Mouse (Mus musculus): ENCODE measurements around the gene Gba2. TPM values are rescaled to one million over a fixed set of nuclear protein-coding genes. Genes with fewer than 3 reads are reported as not detected.

The Gba2 gene
- polyA plus RNA-seq, 1 experiment from 2014 or later: 8.4 TPM

GRCm38 (mm10) chr4:43535628-43536027 lies 43.0 kb downstream of the Gba2 start:
- no peak overlapping the region for H3K4me2 ChIP-seq (ENCODE audit: low read depth, low read length)
- H3K36me3 ChIP-seq (replicated peaks; ENCODE audit: insufficient read depth, low read length): peaks cover 97% of the 10 kb centered on the region
- no peaks in the 10 kb centered on the region for H3K27me3 ChIP-seq (ENCODE audit: insufficient read depth, low read length)
- H3K9ac ChIP-seq (replicated peaks): no peak overlapping the region
- TF ChIP-seq CTCF (IDR thresholded peaks at IDR 0.05; ENCODE audit: low read depth) (no peak), EP300 (IDR thresholded peaks at IDR 0.05; ENCODE audit: low read depth) (no peak)
- H3K27ac ChIP-seq (ENCODE audit: low read depth): no peak overlapping the region
- H3K9me3 ChIP-seq (ENCODE audit: low read length): no peaks in the 10 kb centered on the region
- H3K4me3 ChIP-seq (ENCODE audit: low read depth, low read length): no peak overlapping the region
- no peak for DNase-seq
- H3K4me1 ChIP-seq (ENCODE audit: insufficient read depth): no peaks in the 10 kb centered on the region
- no peak for ATAC-seq
- WGBS (ENCODE audit: insufficient replicate concordance): 97% methylated on average over 8 of the region's 8 CpGs

- H3K36me3 ChIP-seq (replicated peaks; ENCODE audit: insufficient read depth, low read length): peaks cover 78% of the 10 kb centered on the region
- WGBS (ENCODE audit: insufficient replicate concordance): 75% methylated on average over 9 of the region's 9 CpGs
- TF ChIP-seq EP300 (IDR thresholded peaks at IDR 0.05; ENCODE audit: low read depth): no peak
- no peak for TF ChIP-seq CTCF (IDR thresholded peaks at IDR 0.05; ENCODE audit: low read depth)
Measured at GRCm38 (mm10) chr4:43533270-43533669, 45.4 kb downstream of the Gba2 start.

GRCm38 (mm10) chr4:43530581-43530980 lies 48.1 kb downstream of the Gba2 start:
- TF ChIP-seq CTCF (IDR thresholded peaks at IDR 0.05; ENCODE audit: low read depth) (peak; percentile 89), EP300 (IDR thresholded peaks at IDR 0.05; ENCODE audit: low read depth) (no peak)
- no peaks in the 10 kb centered on the region; the same call in 1 of the 2 replicates for H3K27me3 ChIP-seq (ENCODE audit: insufficient read depth, low read length)
- H3K27ac ChIP-seq (ENCODE audit: low read depth): no peak overlapping the region
- DNase-seq (peak; percentile 87), ATAC-seq (peak; percentile 36; the same call in 1 of the 2 replicates)
- no peak overlapping the region for H3K4me3 ChIP-seq (ENCODE audit: low read depth, low read length)
- no peak overlapping the region for H3K4me2 ChIP-seq (ENCODE audit: low read depth, low read length)
- H3K36me3 ChIP-seq (replicated peaks; ENCODE audit: insufficient read depth, low read length): peaks cover 52% of the 10 kb centered on the region
- H3K9ac ChIP-seq (replicated peaks): no peak overlapping the region
- no peaks in the 10 kb centered on the region for H3K4me1 ChIP-seq (ENCODE audit: insufficient read depth)
- WGBS (ENCODE audit: insufficient replicate concordance): 24% methylated on average over 7 of the region's 7 CpGs
- no peaks in the 10 kb centered on the region for H3K9me3 ChIP-seq (ENCODE audit: low read length)

More at GRCm38 (mm10) chr4:43533270-43533669, 45.4 kb downstream of the Gba2 start:
- no peak overlapping the region for H3K4me2 ChIP-seq (ENCODE audit: low read depth, low read length)
- ATAC-seq: no peak
- no peak overlapping the region for H3K4me3 ChIP-seq (ENCODE audit: low read depth, low read length)
- no peak overlapping the region for H3K9ac ChIP-seq (replicated peaks)
- no peaks in the 10 kb centered on the region for H3K27me3 ChIP-seq (ENCODE audit: insufficient read depth, low read length)
- DNase-seq: no peak
- H3K27ac ChIP-seq (ENCODE audit: low read depth): no peak overlapping the region
- no peaks in the 10 kb centered on the region for H3K9me3 ChIP-seq (ENCODE audit: low read length)
- H3K4me1 ChIP-seq (ENCODE audit: insufficient read depth): no peaks in the 10 kb centered on the region

- H3K27ac ChIP-seq (ENCODE audit: low read depth): no peak overlapping the region
- no peak for DNase-seq
- no peak for ATAC-seq
Measured at GRCm38 (mm10) chr4:43530081-43530501, 48.6 kb downstream of the Gba2 start.

GRCm38 (mm10) chr4:43528487-43528886 lies 50.2 kb downstream of the Gba2 start:
- no peak overlapping the region for H3K9ac ChIP-seq (replicated peaks)
- H3K4me2 ChIP-seq (ENCODE audit: low read depth, low read length): no peak overlapping the region
- peaks cover 33% of the 10 kb centered on the region for H3K36me3 ChIP-seq (replicated peaks; ENCODE audit: insufficient read depth, low read length)
- WGBS (ENCODE audit: insufficient replicate concordance): 74% methylated on average over 9 of the region's 9 CpGs
- H3K27ac ChIP-seq (ENCODE audit: low read depth): no peak overlapping the region
- ATAC-seq: no peak
- peak; percentile 25 for DNase-seq
- peaks cover 20% of the 10 kb centered on the region for H3K27me3 ChIP-seq (ENCODE audit: insufficient read depth, low read length)
- H3K9me3 ChIP-seq (ENCODE audit: low read length): no peaks in the 10 kb centered on the region
- H3K4me1 ChIP-seq (ENCODE audit: insufficient read depth): peaks cover 6% of the 10 kb centered on the region
- TF ChIP-seq EP300 (IDR thresholded peaks at IDR 0.05; ENCODE audit: low read depth) (no peak), CTCF (IDR thresholded peaks at IDR 0.05; ENCODE audit: low read depth) (peak; percentile 41)
- H3K4me3 ChIP-seq (ENCODE audit: low read depth, low read length): no peak overlapping the region

More at GRCm38 (mm10) chr4:43530081-43530501, 48.6 kb downstream of the Gba2 start:
- TF ChIP-seq CTCF (IDR thresholded peaks at IDR 0.05; ENCODE audit: low read depth) (no peak), EP300 (IDR thresholded peaks at IDR 0.05; ENCODE audit: low read depth) (no peak)
- H3K4me1 ChIP-seq (ENCODE audit: insufficient read depth): no peaks in the 10 kb centered on the region
- no peak overlapping the region for H3K9ac ChIP-seq (replicated peaks)
- WGBS (ENCODE audit: insufficient replicate concordance): 56% methylated on average over 8 of the region's 8 CpGs
- no peak overlapping the region for H3K4me3 ChIP-seq (ENCODE audit: low read depth, low read length)
- peaks cover 48% of the 10 kb centered on the region for H3K36me3 ChIP-seq (replicated peaks; ENCODE audit: insufficient read depth, low read length)
- peaks cover 4% of the 10 kb centered on the region; the same call in 1 of the 2 replicates for H3K27me3 ChIP-seq (ENCODE audit: insufficient read depth, low read length)
- H3K9me3 ChIP-seq (ENCODE audit: low read length): no peaks in the 10 kb centered on the region
- no peak overlapping the region for H3K4me2 ChIP-seq (ENCODE audit: low read depth, low read length)

- TF ChIP-seq CTCF (IDR thresholded peaks at IDR 0.05; ENCODE audit: low read depth): peak; percentile 57
- no peak for TF ChIP-seq EP300 (IDR thresholded peaks at IDR 0.05; ENCODE audit: low read depth)
- peak; percentile 43 for DNase-seq
- H3K4me1 ChIP-seq (ENCODE audit: insufficient read depth): peaks cover 8% of the 10 kb centered on the region
Measured at GRCm38 (mm10) chr4:43527880-43528279, 50.8 kb downstream of the Gba2 start.

More at GRCm38 (mm10) chr4:43527880-43528279, 50.8 kb downstream of the Gba2 start:
- Histone ChIP-seq H3K27ac (ENCODE audit: low read depth) (no peak overlapping the region), H3K9ac (replicated peaks) (no peak overlapping the region), H3K27me3 (ENCODE audit: insufficient read depth, low read length) (peaks cover 26% of the 10 kb centered on the region), H3K36me3 (replicated peaks; ENCODE audit: insufficient read depth, low read length) (peaks cover 27% of the 10 kb centered on the region), H3K4me3 (ENCODE audit: low read depth, low read length) (no peak overlapping the region), H3K4me2 (ENCODE audit: low read depth, low read length) (no peak overlapping the region), H3K9me3 (ENCODE audit: low read length) (no peaks in the 10 kb centered on the region)
- no peak for ATAC-seq
- 62% methylated on average over 5 of the region's 5 CpGs for WGBS (ENCODE audit: insufficient replicate concordance)
